Mouse (Mus musculus) ES-Bruce4 (cell line): ENCODE measurements around the gene Sfn.

ENCODE experiments used
- CTCF ChIP-seq: IDR thresholded peaks from one replicate; pipeline ENCODE4 v1.8.1; 2011; ENCODE audit warnings: low read depth, low read length
- EP300 ChIP-seq: IDR thresholded peaks from 2 replicates; pipeline ENCODE4 v1.6.1; 2011; ENCODE audit warnings: low read depth, low read length; ENCODE audit not compliant: insufficient read depth
- POLR2A ChIP-seq: IDR thresholded peaks from one replicate; pipeline ENCODE4 v1.8.1; 2011; ENCODE audit warnings: low read length; ENCODE audit not compliant: insufficient read depth

GRCm38 (mm10) chr4:133626221-133626620 is 24.3 kb upstream of the Sfn start:
- no peak for TF ChIP-seq POLR2A
- no peak for TF ChIP-seq CTCF
- TF ChIP-seq EP300, result no peak
